Mouse (Mus musculus) thymus, postnatal 36 days (tissue): ENCODE data around the gene Mia.

Source experiments
- DNase-seq, 2 experiments: peaks; one replicate each; pipeline ENCODE4 v3.0.0; 2022; ENCODE audit warnings: mixed read lengths in 2 of 2

Gene Mia

GRCm38 (mm10) chr7:27159256-27159655 is 21.7 kb downstream of the Mia start:
- DNase-seq: no peak

- DNase-seq: no peak
Measured at GRCm38 (mm10) chr7:27158171-27158570, 22.8 kb downstream of the Mia start.

GRCm38 (mm10) chr7:27156005-27156404 is 25.0 kb downstream of the Mia start:
- no peak for DNase-seq

- no peak for DNase-seq
Measured at GRCm38 (mm10) chr7:27153205-27153764, 27.7 kb downstream of the Mia start, which contains the start of gene Cyp2t4. TSS of gene Cyp2t4 (plus strand) at chr7:27153714.

GRCm38 (mm10) chr7:27136410-27136996 is 44.5 kb downstream of the Mia start:
- no peak for DNase-seq

- DNase-seq: no peak
Measured at GRCm38 (mm10) chr7:27133757-27134156, 47.2 kb downstream of the Mia start.

- DNase-seq: no peak
Measured at GRCm38 (mm10) chr7:27133156-27133555, 47.8 kb downstream of the Mia start.

- DNase-seq: peak in 1 of 2 experiments; percentile 26
Measured at GRCm38 (mm10) chr7:27132588-27132987, 48.4 kb downstream of the Mia start.

- DNase-seq: no peak
Measured at GRCm38 (mm10) chr7:27131387-27131786, 49.6 kb downstream of the Mia start.

GRCm38 (mm10) chr7:27130521-27131370 is 50.2 kb downstream of the Mia start:
- no peak for DNase-seq

GRCm38 (mm10) chr7:27129811-27130210 is 51.1 kb downstream of the Mia start:
- no peak for DNase-seq
